ENCODE assay signal across 17 mouse cellular contexts in genomic region chr2:35529856-35530255, GRCm38 (mm10). TPM values are rescaled to one million over a fixed set of nuclear protein-coding genes. Genes with fewer than 3 reads are reported as not detected.
DNase-seq lines count a peak whose midpoint lies in the region; ATAC-seq and TF ChIP-seq lines count a peak whose summit lies in the region.
"Had no signal": no experiment of that assay in that cellular context is flagged by ENCODE, and none has a peak within 500 bp of the region (broad histone marks: within the 10 kb centered on the region; RNA-seq: fewer than 3 reads in every experiment).

No protein-coding gene starts in this region.

- no peak overlapping the region for H3K27ac ChIP-seq in forebrain, embryonic 15.5 days (replicated peaks)
- no peak overlapping the region for H3K27ac ChIP-seq in forebrain, embryonic 12.5 days
- H3K27ac ChIP-seq: kidney, embryonic 15.5 days; liver, embryonic 12.5 days; neural tube, embryonic 15.5 days had no signal

- DNase-seq in brain, embryonic 14.5 days (ENCODE audit: low read depth): peak; percentile 75
- DNase-seq in layer of hippocampus, adult 8-10 months (ENCODE audit: low spot score in 2 of 2): peak; percentile 68 to 71
- DNase-seq in right cerebral cortex, adult 2 months (ENCODE audit: low spot score in 2 of 2): peak; percentile 46 to 55
- DNase-seq in lung, postnatal 25 days (ENCODE audit: low spot score): no peak
- no peak for DNase-seq in cerebellum, adult 18-20 months
- DNase-seq in ovary, adult 18-20 months (ENCODE audit: low spot score): no peak
- DNase-seq: adrenal gland, adult 2 months; cerebellum, postnatal 14 days; heart, adult 11 months; heart, postnatal 10 days; thymus, postnatal 25 days had no signal

- no peak overlapping the region for H3K4me3 ChIP-seq in forebrain, embryonic 15.5 days
- no peak overlapping the region for H3K4me3 ChIP-seq in forebrain, embryonic 12.5 days (replicated peaks)
- H3K4me3 ChIP-seq: kidney, embryonic 15.5 days; liver, embryonic 12.5 days; neural tube, embryonic 15.5 days had no signal

- ATAC-seq in forebrain, embryonic 15.5 days (replicated peaks): peak; percentile 86
- no peak for ATAC-seq in forebrain, embryonic 12.5 days (ENCODE audit: low FRiP score)
- ATAC-seq: liver, embryonic 12.5 days; lung, postnatal 0 days had no signal

- H3K36me3 ChIP-seq in forebrain, embryonic 15.5 days: no peaks in the 10 kb centered on the region
- no peaks in the 10 kb centered on the region for H3K36me3 ChIP-seq in forebrain, embryonic 12.5 days (replicated peaks)
- H3K36me3 ChIP-seq: kidney, embryonic 15.5 days; liver, embryonic 12.5 days; neural tube, embryonic 15.5 days had no signal

- H3K4me1 ChIP-seq in forebrain, embryonic 15.5 days: peaks cover 15% of the 10 kb centered on the region; the same call in 1 of the 2 replicates
- peaks cover 3% of the 10 kb centered on the region; the same call in 1 of the 2 replicates for H3K4me1 ChIP-seq in forebrain, embryonic 12.5 days

- H3K9me3 ChIP-seq in forebrain, embryonic 15.5 days: no peaks in the 10 kb centered on the region
- H3K9me3 ChIP-seq in forebrain, embryonic 12.5 days: no peaks in the 10 kb centered on the region
- H3K9me3 ChIP-seq: kidney, embryonic 15.5 days; liver, embryonic 12.5 days; neural tube, embryonic 15.5 days had no signal

- no peak overlapping the region for H3K4me2 ChIP-seq in forebrain, embryonic 15.5 days (replicated peaks)
- no peak overlapping the region for H3K4me2 ChIP-seq in forebrain, embryonic 12.5 days
- H3K4me2 ChIP-seq: kidney, embryonic 15.5 days; liver, embryonic 12.5 days; neural tube, embryonic 15.5 days had no signal

- H3K9ac ChIP-seq in forebrain, embryonic 15.5 days (replicated peaks): no peak overlapping the region
- no peak overlapping the region for H3K9ac ChIP-seq in forebrain, embryonic 12.5 days
- H3K9ac ChIP-seq: kidney, embryonic 15.5 days; liver, embryonic 12.5 days; neural tube, embryonic 15.5 days had no signal

- no peak for TF ChIP-seq POLR2A in brain, embryonic 14.5 days (IDR thresholded peaks at IDR 0.05; ENCODE audit: borderline replicate concordance, extremely low read depth, insufficient read depth, insufficient read length, poor library complexity, severe bottlenecking)

- TF ChIP-seq CTCF in brain, embryonic 14.5 days (IDR thresholded peaks at IDR 0.05; ENCODE audit: borderline replicate concordance, extremely low read depth, insufficient read depth, insufficient read length): no peak

- H3K27me3 ChIP-seq in forebrain, embryonic 15.5 days: no peaks in the 10 kb centered on the region
- no peaks in the 10 kb centered on the region for H3K27me3 ChIP-seq in forebrain, embryonic 12.5 days
- H3K27me3 ChIP-seq: kidney, embryonic 15.5 days; neural tube, embryonic 15.5 days had no signal

- 55% methylated on average over 4 of the region's 4 CpGs for WGBS in forebrain, embryonic 15.5 days
- WGBS in forebrain, embryonic 12.5 days: 82% methylated on average over 4 of the region's 4 CpGs

RNA-seq across cellular contexts. Expression of gene Dab2ip, which starts 28.2 kb away (rescaled TPM):
- polyA plus RNA-seq in forebrain, embryonic 15.5 days (2015; fragmentation: Nextera tagmentation; extraction: Ambion mirVana): 66.6 and 97.0 TPM in 2 replicates
- polyA plus RNA-seq in forebrain, embryonic 12.5 days (2016; fragmentation: Nextera tagmentation; extraction: Ambion mirVana): 36.8 and 56.9 TPM in 2 replicates
- 118 and 126 TPM in 2 replicates for polyA plus RNA-seq in brain, embryonic 14.5 days (2012; rRNA removed)
- 10 to 100 TPM; 87.5 to 90.5 (median 89.7) TPM for total RNA-seq in layer of hippocampus, adult 8-10 months (2022)

Comparison
In these comparisons a context has a peak if more than half of its experiments do, and no peak if none do; other contexts are left out.
1. DNase-seq: peak in brain, embryonic 14.5 days (single experiment), layer of hippocampus, adult 8-10 months (2 of 2) and right cerebral cortex, adult 2 months (2 of 2); none in lung, postnatal 25 days (single experiment), cerebellum, adult 18-20 months (0 of 2) and ovary, adult 18-20 months (single experiment).